Mouse (Mus musculus): Measurements from ENCODE around the gene Tnfsf15. TPM values are rescaled to one million over a fixed set of nuclear protein-coding genes. Genes with fewer than 3 reads are reported as not detected.

Gene Tnfsf15
- total RNA-seq (2021) = under 1 TPM in 1 of 2 experiments, not detected in 1; 0.11 TPM
- long read RNA-seq, experiment 1 = 0 reads
- long read RNA-seq, experiment 2 = 0 reads

GRCm38 (mm10) chr4:63744693-63745171, at the start of gene Tnfsf15:
TSS of gene Tnfsf15 (minus strand) at chr4:63745113.
- intact Hi-C loops (cut with DNase I; ENCODE audit: low total_unique reads) = no loop called here
- DNase-seq = peak; percentile 85

GRCm38 (mm10) chr4:63792328-63792727, 47.4 kb upstream of the Tnfsf15 start:
- no peak for DNase-seq
- intact Hi-C loops (cut with DNase I; ENCODE audit: low total_unique reads) = no loop called here

DNA sequence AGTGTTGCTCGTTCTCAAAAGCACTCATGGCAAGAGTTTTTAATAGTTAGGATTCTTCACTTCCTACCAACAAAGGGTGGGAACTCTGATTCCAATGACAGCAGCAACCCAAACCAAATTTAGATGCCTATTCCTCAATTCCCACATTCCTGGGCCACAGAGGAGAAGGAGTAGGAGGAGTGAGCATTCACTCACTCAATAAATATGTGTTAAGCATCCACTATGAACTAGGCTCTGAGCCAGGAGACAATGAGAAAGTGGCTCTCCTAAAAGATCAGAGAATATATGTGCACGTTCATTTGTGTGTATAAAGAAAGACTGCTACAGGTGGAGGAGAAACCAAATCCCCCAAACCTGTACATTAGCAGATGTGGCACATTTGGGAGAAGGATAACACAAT, 40.6 kb upstream of the Tnfsf15 start:
- intact Hi-C loops (cut with DNase I; ENCODE audit: low total_unique reads) = no loop called here
- no peak for DNase-seq

GRCm38 (mm10) chr4:63783826-63784225, 38.9 kb upstream of the Tnfsf15 start:
- DNase-seq = no peak
- intact Hi-C loops (cut with DNase I; ENCODE audit: low total_unique reads) = no loop called here

DNA sequence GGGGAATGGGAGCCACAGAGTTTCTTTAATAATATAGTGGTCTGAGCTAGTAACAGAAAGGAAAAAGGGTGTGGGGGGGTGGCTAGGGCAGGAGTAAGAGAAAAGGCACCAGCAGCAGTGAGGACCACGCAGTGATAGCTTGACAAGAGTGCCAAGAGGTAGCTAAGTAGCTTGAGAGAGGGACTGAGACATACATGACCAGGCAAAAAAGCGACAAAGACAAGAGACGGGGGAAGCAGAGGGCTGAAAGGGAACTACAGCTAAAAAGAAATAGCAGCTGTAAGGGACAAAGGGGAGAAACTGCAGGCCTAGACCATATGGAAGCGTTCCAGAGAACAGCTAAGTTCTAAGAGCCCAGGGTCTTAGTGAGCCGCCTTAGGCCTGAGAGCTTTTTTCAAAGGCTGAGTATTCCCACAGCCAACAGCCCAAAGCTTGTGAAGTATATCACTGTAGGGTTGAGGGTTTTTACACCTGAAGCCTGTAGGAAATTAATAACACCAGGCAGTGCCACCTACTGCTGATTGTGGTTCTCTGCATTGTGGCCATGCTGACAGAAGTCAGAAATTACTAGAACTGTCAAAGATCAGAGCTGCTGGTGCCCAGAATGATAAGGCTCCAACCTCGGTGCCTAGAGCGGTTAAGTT, 38.2 kb upstream of the Tnfsf15 start:
- intact Hi-C loops (cut with DNase I; ENCODE audit: low total_unique reads) = no loop called here
- DNase-seq = no peak

- DNase-seq = no peak
- intact Hi-C loops (cut with DNase I; ENCODE audit: low total_unique reads) = no loop called here
Observed at GRCm38 (mm10) chr4:63777223-63777622, 32.3 kb upstream of the Tnfsf15 start.

GRCm38 (mm10) chr4:63773306-63774090, 28.6 kb upstream of the Tnfsf15 start:
- DNase-seq = no peak
- intact Hi-C loops (cut with DNase I; ENCODE audit: low total_unique reads) = no loop called here

- intact Hi-C loops (cut with DNase I; ENCODE audit: low total_unique reads) = no loop called here
- no peak for DNase-seq
Observed at GRCm38 (mm10) chr4:63772514-63772913, 27.6 kb upstream of the Tnfsf15 start.

GRCm38 (mm10) chr4:63771291-63771690, 26.4 kb upstream of the Tnfsf15 start:
- no peak for DNase-seq
- intact Hi-C loops (cut with DNase I; ENCODE audit: low total_unique reads) = no loop called here

GRCm38 (mm10) chr4:63769161-63769560, 24.2 kb upstream of the Tnfsf15 start:
- intact Hi-C loops (cut with DNase I; ENCODE audit: low total_unique reads) = no loop called here
- no peak for DNase-seq

DNA sequence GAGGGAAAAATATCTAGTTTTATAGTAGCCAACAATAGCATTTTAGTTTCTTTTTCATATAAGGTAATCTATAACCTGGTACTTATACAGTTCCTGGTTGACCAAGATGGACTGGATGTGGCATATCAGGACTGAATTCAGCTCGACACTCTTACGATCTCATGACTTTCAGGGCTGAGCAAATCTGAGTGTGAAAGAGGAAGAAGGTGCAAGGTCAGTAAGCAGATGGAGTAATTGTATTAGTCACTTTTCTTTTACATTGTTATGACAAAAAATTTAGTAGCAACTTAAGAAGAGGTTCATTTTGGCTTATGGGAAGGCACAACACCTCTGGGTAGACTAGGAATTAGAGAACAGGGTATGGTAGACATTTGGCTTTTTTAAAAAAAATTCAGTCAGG, 20.1 kb upstream of the Tnfsf15 start:
- intact Hi-C loops (cut with DNase I; ENCODE audit: low total_unique reads) = no loop called here
- DNase-seq = no peak

- intact Hi-C loops (cut with DNase I; ENCODE audit: low total_unique reads) = no loop called here
Observed at GRCm38 (mm10) chr4:63759931-63760330, 15.0 kb upstream of the Tnfsf15 start.

GRCm38 (mm10) chr4:63757527-63758154, 12.7 kb upstream of the Tnfsf15 start:
- intact Hi-C loops (cut with DNase I; ENCODE audit: low total_unique reads) = no loop called here
- DNase-seq = no peak

More at GRCm38 (mm10) chr4:63759931-63760330, 15.0 kb upstream of the Tnfsf15 start:
- DNase-seq = no peak

DNA sequence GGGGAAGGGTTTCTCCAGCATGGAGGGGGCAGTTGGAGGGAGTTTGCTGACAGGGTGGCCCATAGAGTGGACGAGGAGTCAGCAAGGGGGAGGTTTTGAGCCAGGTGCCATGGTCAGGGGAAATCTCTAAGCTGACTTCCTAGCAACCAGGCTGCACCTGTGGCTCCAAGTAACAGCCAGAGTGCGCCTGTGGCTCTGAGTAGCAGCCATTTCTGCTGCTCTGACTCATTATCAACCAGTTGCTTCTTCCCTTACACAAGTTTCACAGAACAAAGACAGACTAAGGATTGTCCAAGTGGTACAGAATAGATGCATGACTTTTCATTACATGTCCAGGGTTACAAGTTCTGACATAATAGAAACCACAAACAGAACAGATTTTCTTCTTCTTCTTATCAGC, 11.2 kb upstream of the Tnfsf15 start:
- intact Hi-C loops (cut with DNase I; ENCODE audit: low total_unique reads) = no loop called here
- DNase-seq = no peak

GRCm38 (mm10) chr4:63754467-63755020, 9.6 kb upstream of the Tnfsf15 start:
- intact Hi-C loops (cut with DNase I; ENCODE audit: low total_unique reads) = no loop called here
- no peak for DNase-seq

DNA sequence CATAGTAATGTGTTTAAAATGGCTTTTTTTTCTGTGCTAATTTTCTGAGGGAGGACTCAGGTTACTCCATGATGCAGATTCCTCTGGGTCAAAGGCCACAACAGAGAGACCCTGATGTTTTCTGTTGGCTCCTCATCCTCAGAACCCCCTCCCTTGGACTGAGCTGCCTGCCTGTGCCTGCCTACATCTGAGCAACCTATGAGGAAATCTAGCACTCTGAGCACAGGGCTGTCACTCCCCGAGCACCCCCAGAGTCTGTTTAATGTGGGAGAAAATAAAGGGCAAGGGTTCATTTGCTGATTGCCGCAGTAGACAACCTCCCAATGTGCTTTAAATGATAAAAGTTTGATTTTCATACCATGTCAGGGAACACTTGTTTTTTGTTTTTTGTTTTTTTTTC, 8.9 kb upstream of the Tnfsf15 start:
- no peak for DNase-seq
- intact Hi-C loops (cut with DNase I; ENCODE audit: low total_unique reads) = no loop called here

GRCm38 (mm10) chr4:63752687-63753523, 8.0 kb upstream of the Tnfsf15 start:
- intact Hi-C loops (cut with DNase I; ENCODE audit: low total_unique reads) = no loop called here

DNA sequence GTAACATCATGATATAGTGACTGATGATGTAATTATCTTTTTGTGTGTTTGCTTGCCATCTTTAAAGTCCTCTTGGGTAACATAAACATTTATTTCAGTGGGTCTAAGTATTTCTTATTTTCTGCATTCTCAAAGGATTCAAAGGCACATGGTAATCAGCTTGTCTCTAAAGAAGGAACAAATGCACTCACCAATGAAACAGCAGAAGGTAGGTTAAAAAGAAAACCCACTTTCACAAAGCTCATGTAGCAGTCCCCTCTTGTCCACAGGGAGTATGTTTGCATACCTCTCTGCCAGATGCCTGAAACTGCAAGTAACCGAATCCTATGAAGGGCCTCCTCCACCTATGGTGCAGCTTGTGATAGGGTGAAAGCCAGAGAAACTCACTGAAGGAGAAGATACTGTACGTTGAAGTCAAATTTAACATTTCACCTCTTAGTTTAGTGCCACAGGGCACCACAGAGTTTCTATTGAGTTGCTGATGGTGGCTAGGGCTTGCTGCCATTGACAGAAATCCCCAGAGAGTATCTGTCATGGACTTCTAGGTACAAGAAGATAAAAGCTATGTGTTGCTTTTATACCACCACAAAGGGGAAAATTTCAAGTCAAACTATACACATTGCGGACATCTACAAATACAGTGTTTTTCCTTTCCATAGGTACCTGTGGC, 3.3 kb upstream of the Tnfsf15 start:
- intact Hi-C loops (cut with DNase I; ENCODE audit: low total_unique reads) = no loop called here
- DNase-seq = no peak

More at GRCm38 (mm10) chr4:63752687-63753523, 8.0 kb upstream of the Tnfsf15 start:
- DNase-seq = peak; percentile 19

GRCm38 (mm10) chr4:63745271-63745670, 358 bp upstream of the Tnfsf15 start:
- DNase-seq = no peak
- intact Hi-C loops (cut with DNase I; ENCODE audit: low total_unique reads) = no loop called here
